Mouse (Mus musculus): ENCODE results near the gene Rbl2. TPM values are rescaled to one million over a fixed set of nuclear protein-coding genes. Genes with fewer than 3 reads are reported as not detected.

The Rbl2 gene
- total RNA-seq, 2 experiments from 2014 or later: 16.8 to 20.2 TPM

GRCm38 (mm10) chr8:91170914-91171313 is 101.1 kb downstream of the Rbl2 start:
- DNase-seq: no peak

GRCm38 (mm10) chr8:91171605-91172004 is 101.7 kb downstream of the Rbl2 start:
- peak; percentile 16 for DNase-seq

Other genes with a start within 250 kb of the Rbl2 start
- gene Chd9, start 241.7 kb upstream of the Rbl2 start, total RNA-seq (2021): 10 to 100 TPM; 42.6 to 51.8 TPM
- gene Aktip, start 129.9 kb downstream of the Rbl2 start, total RNA-seq (2021): 10 to 100 TPM; 34.6 to 38.2 TPM
- gene Rpgrip1l, start 243.2 kb downstream of the Rbl2 start, total RNA-seq (2021): 1 to 10 TPM; 2.6 to 4.5 TPM
- gene Fto, start 243.5 kb downstream of the Rbl2 start, total RNA-seq (2021): 100 to 1,000 TPM; 116 to 125 TPM

Data from gastrocnemius, postnatal 10 days (tissue).